Mouse (Mus musculus): Measurements from ENCODE around the gene Smim9. TPM values are rescaled to one million over a fixed set of nuclear protein-coding genes. Genes with fewer than 3 reads are reported as not detected.
"Not testable (repeated sequence)": the region's sequence is repeated elsewhere in the genome, so short reads cannot be mapped to it uniquely, and the experiment has no call there.

The Smim9 gene
- total RNA-seq (2021): not detected
- long read RNA-seq, experiment 1: 0 reads
- long read RNA-seq, experiment 2: 0 reads

DNA sequence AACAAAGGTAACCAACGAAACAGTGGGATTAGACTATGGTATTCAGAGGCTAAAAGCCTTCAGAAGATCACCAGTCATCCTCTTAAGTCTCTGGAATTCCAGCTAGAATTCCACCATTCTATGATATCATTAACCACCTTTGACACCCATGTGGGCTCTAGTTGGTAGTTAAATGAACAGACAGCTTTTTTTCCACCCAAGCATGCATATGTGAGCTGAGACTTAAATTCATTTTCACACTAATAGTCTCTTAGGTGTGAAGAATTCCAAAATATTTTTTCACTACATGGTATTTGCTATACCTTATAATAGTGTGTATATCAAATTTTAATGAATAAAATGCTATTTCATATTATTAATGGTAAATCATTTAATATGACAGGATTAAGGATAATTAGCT is at the start of gene Smim9:
Gene Smim9, minus strand, starts transcription at position 101 of the 400 bp plus-strand sequence.
- no peak for DNase-seq (ENCODE audit: low spot score)

DNA sequence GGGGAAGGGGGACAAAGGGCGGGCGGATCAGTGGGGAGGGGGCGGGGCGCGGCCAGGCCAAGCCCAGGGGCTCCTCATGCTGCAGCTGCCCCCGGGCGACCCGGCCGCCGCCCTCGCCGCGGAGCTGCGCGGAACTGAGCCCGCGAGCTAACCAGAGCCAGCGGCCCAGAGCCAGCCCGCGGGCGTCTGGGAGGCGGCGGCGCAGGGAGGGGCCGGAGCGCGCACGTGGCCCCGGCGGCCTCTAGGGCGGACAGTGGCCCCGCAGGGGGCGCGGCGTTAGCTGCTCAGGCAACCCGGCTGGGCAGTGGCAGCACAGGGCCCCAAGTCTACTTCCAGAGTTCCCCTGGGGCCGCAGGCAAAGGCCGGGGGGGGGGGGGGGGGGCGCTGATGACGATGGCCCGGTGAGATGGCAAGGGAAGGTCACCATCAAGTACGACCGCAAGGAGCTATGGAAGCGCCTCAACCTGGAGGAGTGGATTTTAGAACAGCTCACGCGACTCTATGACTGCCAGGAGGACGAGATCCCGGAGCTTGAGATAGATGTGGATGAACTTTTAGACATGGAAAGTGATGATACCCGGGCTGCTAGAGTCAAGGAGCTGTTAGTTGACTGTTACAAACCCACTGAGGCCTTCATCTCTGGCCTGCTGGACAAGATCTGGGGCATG is 7.9 kb downstream of the Smim9 start:
- DNase-seq (ENCODE audit: low spot score): peak; percentile 29

DNA sequence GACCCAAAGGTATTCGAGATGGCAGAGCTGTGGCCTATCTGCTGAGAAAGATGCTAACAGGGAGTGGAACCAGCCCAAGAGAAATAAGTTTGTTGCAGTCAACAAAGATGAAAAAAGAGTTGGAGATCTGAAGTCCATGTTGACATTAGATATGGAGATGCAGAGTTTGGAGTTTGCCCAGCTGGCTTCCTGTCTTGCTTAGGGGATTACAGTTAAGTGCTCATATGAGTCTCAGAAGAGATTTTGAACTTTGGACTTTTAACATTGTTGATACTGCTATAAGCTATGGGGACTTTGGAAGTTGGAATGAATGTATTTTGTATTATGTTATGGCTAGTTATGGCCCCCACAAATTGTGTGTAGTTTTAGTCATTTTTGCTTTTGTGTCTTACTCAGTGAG is 11.3 kb downstream of the Smim9 start:
- DNase-seq (ENCODE audit: low spot score): no peak

GRCm38 (mm10) chrX:75150304-75150703 is 13.3 kb downstream of the Smim9 start:
- no peak for DNase-seq (ENCODE audit: low spot score)

DNA sequence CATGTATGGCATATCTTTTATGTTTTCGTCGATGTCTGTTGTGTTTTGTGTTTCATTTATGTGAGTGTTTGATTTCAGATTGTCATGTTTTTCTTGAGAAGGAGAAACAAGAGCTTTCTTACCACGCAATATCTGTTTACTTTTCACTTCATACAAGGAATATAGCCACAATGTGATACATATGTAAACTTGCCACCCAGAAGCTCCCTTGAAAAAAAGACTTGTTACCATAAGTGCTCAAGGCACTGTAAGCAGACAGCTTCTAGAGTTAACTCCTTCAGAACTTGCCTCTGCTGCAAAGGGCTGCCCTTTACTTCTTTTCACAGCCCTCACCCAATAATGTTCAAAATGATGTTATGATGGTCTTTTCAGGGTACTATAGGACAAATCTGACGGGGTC is 15.2 kb downstream of the Smim9 start:
- DNase-seq (ENCODE audit: low spot score): no peak

DNA sequence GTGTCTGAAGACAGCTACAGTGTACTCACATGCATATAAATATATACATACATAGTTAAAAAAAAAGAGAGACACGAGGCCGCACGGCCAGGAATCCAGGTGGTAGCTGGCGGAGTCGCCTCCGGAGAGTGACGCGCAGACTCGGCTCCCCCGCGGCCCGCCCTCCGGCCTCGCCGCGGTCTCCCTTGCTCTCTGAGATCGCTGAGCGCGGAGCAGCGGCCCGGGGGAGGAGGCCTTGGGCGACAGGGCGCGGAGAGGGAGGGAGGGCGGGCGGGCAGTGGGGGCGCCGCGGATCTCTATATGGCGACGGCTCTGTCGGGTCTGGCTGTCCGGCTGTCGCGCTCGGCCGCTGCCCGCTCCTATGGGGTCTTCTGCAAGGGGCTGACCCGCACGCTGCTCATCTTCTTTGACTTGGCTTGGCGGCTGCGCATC is 20.4 kb downstream of the Smim9 start:
- DNase-seq (ENCODE audit: low spot score): not testable (repeated sequence)

DNA sequence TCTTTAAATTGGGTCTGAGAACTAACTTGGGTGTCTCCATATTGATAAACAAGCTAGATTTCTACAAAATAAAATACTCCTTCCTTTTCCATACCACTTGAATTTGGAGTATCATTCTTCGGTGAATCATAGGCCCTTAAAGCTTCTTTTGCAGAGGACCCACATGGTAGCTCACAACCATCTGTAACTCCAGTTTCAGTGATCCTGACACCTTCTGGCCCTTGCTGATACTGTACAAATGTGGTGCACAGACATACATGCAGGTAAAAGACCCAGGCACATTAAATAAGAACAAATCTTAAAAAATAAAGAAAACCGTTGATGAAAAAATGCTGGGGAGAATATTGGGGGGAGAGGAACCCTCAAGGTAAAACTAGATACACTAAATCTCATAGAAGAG is 25.4 kb downstream of the Smim9 start:
- DNase-seq (ENCODE audit: low spot score): no peak

DNA sequence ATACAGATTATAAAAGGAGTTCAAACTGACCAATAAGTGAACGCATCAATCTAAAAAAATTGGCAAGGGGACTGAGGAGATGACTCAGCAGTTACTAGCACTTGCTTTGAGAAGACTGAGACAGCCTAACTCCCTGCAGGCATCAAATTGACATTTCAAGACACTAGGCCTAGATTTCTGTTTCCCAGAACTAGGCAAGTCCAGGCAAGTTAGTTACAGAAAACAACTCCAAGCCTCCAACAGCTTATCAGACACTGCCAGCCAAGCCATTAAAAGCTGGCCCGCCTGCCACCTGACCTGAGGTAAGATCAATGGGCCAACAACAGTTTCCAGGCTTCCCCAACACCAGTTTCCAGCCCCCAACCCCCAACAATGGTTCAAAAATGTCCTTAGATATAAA is 25.8 kb downstream of the Smim9 start:
- DNase-seq (ENCODE audit: low spot score): no peak

- no peak for DNase-seq (ENCODE audit: low spot score)
Observed at GRCm38 (mm10) chrX:75136938-75137337, 26.6 kb downstream of the Smim9 start.

- DNase-seq (ENCODE audit: low spot score): peak; percentile 74
Observed at GRCm38 (mm10) chrX:75130467-75131160, 33.0 kb downstream of the Smim9 start, which contains the start of gene Mpp1. Gene Mpp1, minus strand, starts transcription at chrX:75131016.

DNA sequence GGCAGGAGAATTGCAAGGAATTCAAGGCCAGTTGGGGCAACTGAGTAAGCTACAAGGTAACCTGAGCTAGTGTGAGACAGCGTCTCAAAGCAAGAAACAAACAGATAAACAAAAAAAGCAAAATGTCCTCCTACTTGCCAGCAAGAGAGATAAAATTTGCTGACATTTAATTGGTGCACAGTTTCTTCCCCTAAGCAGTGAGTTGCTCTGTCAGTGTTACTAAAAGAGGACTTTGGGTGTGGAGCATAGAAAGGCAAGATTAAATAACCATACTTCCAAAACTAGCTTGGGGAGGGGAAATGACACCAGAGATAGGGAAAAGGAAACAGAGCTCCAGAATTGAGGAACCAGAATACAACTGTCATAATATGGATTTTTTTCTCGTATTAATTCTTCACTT is 34.1 kb downstream of the Smim9 start:
- DNase-seq (ENCODE audit: low spot score): no peak

- DNase-seq (ENCODE audit: low spot score): no peak
Observed at GRCm38 (mm10) chrX:75128333-75128980, 35.1 kb downstream of the Smim9 start.

- DNase-seq (ENCODE audit: low spot score): no peak
Observed at GRCm38 (mm10) chrX:75126893-75127292, 36.7 kb downstream of the Smim9 start.

DNA sequence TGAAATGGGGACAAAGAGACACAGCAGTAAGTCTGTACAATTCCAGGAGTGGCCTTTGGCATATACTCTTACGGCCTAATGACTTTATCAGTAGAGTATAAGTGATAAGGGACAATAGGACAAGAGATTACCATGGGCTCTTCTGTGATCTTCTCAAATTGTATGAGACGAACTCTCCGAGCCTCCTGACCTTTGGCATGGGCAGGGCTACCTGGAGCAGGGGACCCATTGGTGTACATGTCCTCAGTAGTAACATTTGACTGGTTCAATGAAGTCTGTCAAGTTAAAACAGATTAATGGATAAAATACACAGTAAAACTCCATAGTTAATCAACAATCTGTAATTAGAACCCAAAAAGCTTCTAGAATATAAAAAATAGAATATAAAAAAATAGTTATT is 38.0 kb downstream of the Smim9 start:
- DNase-seq (ENCODE audit: low spot score): no peak

- no peak for DNase-seq (ENCODE audit: low spot score)
Observed at GRCm38 (mm10) chrX:75115550-75115949, 48.0 kb downstream of the Smim9 start.

DNA sequence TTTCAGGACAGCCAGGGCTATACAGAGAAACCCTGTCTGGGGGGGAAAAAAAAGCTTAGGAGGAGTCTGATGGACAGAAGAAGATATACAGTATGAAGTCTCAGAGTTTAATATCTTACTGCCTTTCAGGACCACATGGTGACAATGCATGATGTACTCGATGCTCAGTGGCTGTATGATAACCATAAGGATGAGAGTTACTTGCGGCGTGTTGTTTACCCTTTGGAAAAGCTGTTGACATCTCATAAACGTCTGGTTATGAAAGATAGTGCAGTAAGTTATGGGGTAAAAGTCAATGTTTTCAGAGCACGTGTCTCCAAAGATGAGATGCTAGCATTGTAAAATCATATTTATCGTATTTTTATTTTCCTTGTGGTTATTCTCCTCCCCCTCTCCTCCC is 61.3 kb downstream of the Smim9 start:
- DNase-seq (ENCODE audit: low spot score): no peak

- no peak for DNase-seq (ENCODE audit: low spot score)
Observed at GRCm38 (mm10) chrX:75098799-75099198, 64.8 kb downstream of the Smim9 start.

DNA sequence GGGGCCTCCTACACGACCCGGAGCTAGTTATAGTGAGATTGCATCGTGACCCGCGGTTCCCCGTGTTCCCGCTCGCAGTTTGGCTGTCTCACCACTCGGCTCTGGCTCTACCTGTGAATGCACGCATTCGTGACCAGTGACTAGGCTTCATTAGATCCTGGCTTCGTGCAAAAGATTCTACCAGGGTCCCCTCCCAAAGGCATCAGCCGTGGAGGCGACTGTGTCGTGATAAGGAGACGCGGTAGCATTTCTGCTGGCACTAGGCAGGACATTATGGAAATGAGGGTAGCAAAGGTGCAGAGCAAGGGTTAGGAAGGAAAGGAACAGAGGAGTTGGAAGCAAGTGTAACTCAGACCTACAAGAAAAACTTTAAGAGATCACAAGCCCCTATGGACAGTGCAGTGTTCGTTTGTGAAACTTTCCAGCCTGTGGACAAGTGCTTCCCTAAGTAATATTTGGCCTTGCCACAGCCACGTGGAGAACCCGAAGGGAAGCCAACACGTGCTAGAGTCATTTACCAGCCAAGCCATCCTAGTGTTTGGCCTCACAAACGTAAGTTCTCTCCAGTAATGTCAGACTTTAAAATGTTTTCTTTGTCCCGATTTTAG is 67.3 kb downstream of the Smim9 start:
- peak; percentile 4 for DNase-seq (ENCODE audit: low spot score)
